Mouse (Mus musculus) ES-E14 (cell line): ENCODE measurements at regions not wholly inside any gene's neighbourhood (a gene's known extent, or its start where the extent isn't known, plus 50 kb on each side); places are given as distances from the start of the nearest gene placed in this dataset.

ENCODE experiments used
- DNase-seq: peaks from one replicate; pipeline ENCODE4 v3.0.0-alpha.2; 2013; ENCODE audit warnings: low read depth, low spot score
- H3K27ac ChIP-seq: 2 replicates; pipeline ENCODE4 v1.5.1; 2012; ENCODE audit warnings: low read depth, mild to moderate bottlenecking, low read length, moderate library complexity, mixed read lengths; ENCODE audit not compliant: poor library complexity, insufficient read depth, severe bottlenecking
- H3K36me3 ChIP-seq: 2 replicates; pipeline ENCODE4 v1.6.1; 2012; ENCODE audit warnings: mild to moderate bottlenecking, low read length, moderate library complexity, mixed read lengths; ENCODE audit not compliant: control insufficient read depth, poor library complexity, insufficient read depth, severe bottlenecking
- H3K4me1 ChIP-seq, 2 experiments: fragments of 150-350 bp in 1 of 2; sonication (generic) in 1 of 2; 2 replicates each; pipeline ENCODE4 v1.6.1; 2012; ENCODE audit warnings: low read length in 2 of 2, mild to moderate bottlenecking in 1 of 2, mixed read lengths in 1 of 2; ENCODE audit not compliant: control insufficient read depth in 2 of 2, insufficient read depth in 2 of 2, poor library complexity in 1 of 2
- H3K4me3 ChIP-seq, 2 experiments: fragments of 150-350 bp in 1 of 2; sonication (generic) in 1 of 2; 2 replicates each; pipeline ENCODE4 v1.5.1; 2012; ENCODE audit warnings: low read length in 2 of 2, low read depth in 1 of 2, mild to moderate bottlenecking in 1 of 2, mixed read lengths in 1 of 2; ENCODE audit not compliant: insufficient read depth in 1 of 2, poor library complexity in 1 of 2, severe bottlenecking in 1 of 2
- H3K9ac ChIP-seq: 2 replicates; pipeline ENCODE4 v1.6.1; 2012; ENCODE audit warnings: low read depth, mild to moderate bottlenecking, low read length, mixed read lengths; ENCODE audit not compliant: poor library complexity, insufficient read depth, severe bottlenecking
- H3K9me3 ChIP-seq: fragments of 150-350 bp; sonication (generic); 2 replicates; pipeline ENCODE4 v1.6.1; 2012; ENCODE audit warnings: low read depth, mild to moderate bottlenecking, low read length; ENCODE audit not compliant: control insufficient read depth, insufficient read depth
- CHD2 ChIP-seq: IDR thresholded peaks from 2 replicates; pipeline ENCODE4 v1.6.1; 2014; ENCODE audit warnings: mild to moderate bottlenecking, low read depth, low read length, inconsistent platforms
- HCFC1 ChIP-seq: IDR thresholded peaks from 2 replicates; pipeline ENCODE4 v1.6.1; 2012; ENCODE audit warnings: low read length, inconsistent platforms, borderline replicate concordance; ENCODE audit not compliant: insufficient read depth
- MAFK ChIP-seq: IDR thresholded peaks from 2 replicates; pipeline ENCODE4 v1.6.1; 2014; ENCODE audit warnings: mild to moderate bottlenecking, low read depth, low read length, inconsistent platforms; ENCODE audit not compliant: insufficient read depth
- ZC3H11A ChIP-seq: IDR thresholded peaks from 2 replicates; pipeline ENCODE4 v1.6.1; 2012; ENCODE audit warnings: low read depth, mild to moderate bottlenecking, inconsistent platforms, low read length, borderline replicate concordance
- ZNF384 ChIP-seq: IDR thresholded peaks from 2 replicates; pipeline ENCODE4 v1.6.1; 2012; ENCODE audit warnings: low read depth, low read length, inconsistent platforms
- in situ Hi-C, 2 experiments: fragments of 600-800 bp; cut with MboI; formaldehyde crosslinking; loops; one replicate each; pipeline ENCODE4 v1.15.1; 2025; ENCODE audit warnings: low sequenced_read_pairs in 2 of 2, inconsistent platforms in 1 of 2; ENCODE audit not compliant: unreplicated experiment in 2 of 2

GRCm38 (mm10) chr3:147795116-147795515 is 942.9 kb downstream of the Ttll7 start:
- no peak overlapping the region for H3K4me3 ChIP-seq
- no peaks in the 10 kb centered on the region for H3K4me1 ChIP-seq
- no peaks in the 10 kb centered on the region for H3K9me3 ChIP-seq
- DNase-seq, result no peak
- no peak overlapping the region for H3K9ac ChIP-seq
- no peak for TF ChIP-seq HCFC1
- TF ChIP-seq ZC3H11A, result no peak
- TF ChIP-seq MAFK, result no peak
- no peak for TF ChIP-seq ZNF384
- no peak for TF ChIP-seq CHD2
- in situ Hi-C loops, result no loop called here
- H3K27ac ChIP-seq, result no peak overlapping the region
- H3K36me3 ChIP-seq, result no peaks in the 10 kb centered on the region

GRCm38 (mm10) chr3:147786555-147786954 is 934.4 kb downstream of the Ttll7 start:
- no peak for DNase-seq
- H3K4me3 ChIP-seq, result no peak overlapping the region
- in situ Hi-C loops, result no loop called here

GRCm38 (mm10) chr3:147750842-147751191 is 898.6 kb downstream of the Ttll7 start:
- TF ChIP-seq MAFK (no peak), ZNF384 (no peak), HCFC1 (no peak), CHD2 (no peak), ZC3H11A (no peak)
- DNase-seq, result no peak
- no peaks in the 10 kb centered on the region for H3K4me1 ChIP-seq
- no peak overlapping the region for H3K27ac ChIP-seq
- no peak overlapping the region for H3K4me3 ChIP-seq
- no peaks in the 10 kb centered on the region for H3K36me3 ChIP-seq
- H3K9ac ChIP-seq, result no peak overlapping the region
- in situ Hi-C loops, result no loop called here
- no peaks in the 10 kb centered on the region for H3K9me3 ChIP-seq

More at GRCm38 (mm10) chr3:147786555-147786954, 934.4 kb downstream of the Ttll7 start:
- Histone ChIP-seq H3K4me1 (no peaks in the 10 kb centered on the region), H3K9ac (no peak overlapping the region), H3K27ac (no peak overlapping the region), H3K36me3 (no peaks in the 10 kb centered on the region), H3K9me3 (no peaks in the 10 kb centered on the region)
- no peak for TF ChIP-seq ZC3H11A
- TF ChIP-seq ZNF384, result no peak
- TF ChIP-seq HCFC1, result no peak
- TF ChIP-seq CHD2, result no peak
- TF ChIP-seq MAFK, result no peak

- Histone ChIP-seq H3K4me1 (no peaks in the 10 kb centered on the region), H3K36me3 (no peaks in the 10 kb centered on the region), H3K9me3 (no peaks in the 10 kb centered on the region), H3K27ac (no peak overlapping the region), H3K4me3 (no peak overlapping the region), H3K9ac (no peak overlapping the region)
- TF ChIP-seq CHD2, result no peak
- no peak for TF ChIP-seq HCFC1
- no peak for TF ChIP-seq ZC3H11A
- no peak for TF ChIP-seq ZNF384
- TF ChIP-seq MAFK, result no peak
- in situ Hi-C loops, result no loop called here
- DNase-seq, result no peak
These were observed 898.0 kb downstream of the Ttll7 start for GRCm38 (mm10) chr3:147749939-147750841.
